Mouse (Mus musculus) limb, embryonic 14.5 days (tissue): ENCODE measurements around the gene Xylt1. TPM values are rescaled to one million over a fixed set of nuclear protein-coding genes. Genes with fewer than 3 reads are reported as not detected.
A peak's percentile ranks its signal among the peaks of the same experiment; 100 is the strongest.

Experiments used
- ATAC-seq: fragments of 200-750 bp; cut with Nextera tagmentation; 2 replicates; pipeline ENCODE4 v1.8.0; 2017; ENCODE audit warnings: low read depth, moderate number of reproducible peaks, moderate TSS enrichment; ENCODE audit not compliant: low FRiP score
- DNase-seq: peaks from one replicate; pipeline ENCODE4 v3.0.0-alpha.2; 2015; ENCODE audit warnings: low spot score
- H3K27ac ChIP-seq: fragments of 300-500 bp; sonication (generic); replicated peaks from 2 replicates; pipeline ENCODE4 v1.5.1; 2014; ENCODE audit warnings: low read depth, mild to moderate bottlenecking, low read length, moderate library complexity, mixed read lengths
- H3K27me3 ChIP-seq: fragments of 300-500 bp; sonication (generic); 2 replicates; pipeline ENCODE4 v1.6.1; 2014; ENCODE audit warnings: low read length, mixed read lengths; ENCODE audit not compliant: control insufficient read depth, insufficient read depth
- H3K36me3 ChIP-seq: fragments of 300-500 bp; sonication (generic); 2 replicates; pipeline ENCODE4 v1.6.1; 2014; ENCODE audit warnings: mild to moderate bottlenecking, low read length, moderate library complexity, mixed read lengths; ENCODE audit not compliant: control insufficient read depth, insufficient read depth
- H3K4me1 ChIP-seq: fragments of 300-500 bp; sonication (generic); 2 replicates; pipeline ENCODE4 v1.6.1; 2014; ENCODE audit warnings: antibody characterized with exemption, low read length, mixed read lengths; ENCODE audit not compliant: control insufficient read depth, insufficient read depth
- H3K4me2 ChIP-seq: fragments of 300-500 bp; sonication (generic); replicated peaks from 2 replicates; pipeline ENCODE4 v1.6.1; 2014; ENCODE audit warnings: low read depth, mild to moderate bottlenecking, low read length, moderate library complexity; ENCODE audit not compliant: severe bottlenecking
- H3K4me3 ChIP-seq: fragments of 300-500 bp; sonication (generic); replicated peaks from 2 replicates; pipeline ENCODE4 v1.5.1; 2014; ENCODE audit warnings: low read length
- H3K9ac ChIP-seq: fragments of 300-500 bp; sonication (generic); 2 replicates; pipeline ENCODE4 v1.6.1; 2014; ENCODE audit warnings: mild to moderate bottlenecking, low read depth, low read length, moderate library complexity; ENCODE audit not compliant: severe bottlenecking
- H3K9me3 ChIP-seq: fragments of 300-500 bp; sonication (generic); 2 replicates; pipeline ENCODE4 v1.6.1; 2016; ENCODE audit warnings: low read length; ENCODE audit not compliant: control insufficient read depth
- POLR2A ChIP-seq: fragments of 200-500 bp; IDR thresholded peaks from 2 replicates; pipeline ENCODE4 v1.8.0; 2012; ENCODE audit warnings: inconsistent platforms, mild to moderate bottlenecking, moderate library complexity, borderline replicate concordance; ENCODE audit not compliant: insufficient read depth, insufficient read length; ENCODE audit errors: extremely low read depth
- WGBS: fragments of 180-500 bp; shearing (Covaris S2); extraction: QIAGEN DNeasy Blood & Tissue Kit; methylation state at CpG from one replicate; pipeline ENCODE4 v1.1.7; 2014; 5-methylcytosine and 5-hydroxymethylcytosine counted together
- polyA plus RNA-seq, 2 experiments: library from polyadenylated mRNA; depleted of rRNA in 1 of 2; stranded (reverse) in 1 of 2; unstranded in 1 of 2; fragments of >200 nt; fragmentation: Nextera tagmentation in 1 of 2; extraction: Ambion mirVana in 1 of 2; gene quantifications; 2 replicates each; pipeline versions ENCODE4 v1.2.1 to v1.2.3; 2012 to 2014

The Xylt1 gene
- polyA plus RNA-seq, 2 experiments: 4.2 to 9.9 TPM

- no peak overlapping the region for H3K4me2 ChIP-seq
Measured at GRCm38 (mm10) chr7:117618715-117619150, 238.0 kb downstream of the Xylt1 start.

GRCm38 (mm10) chr7:117621566-117621965 is 240.8 kb downstream of the Xylt1 start:
- Histone ChIP-seq H3K36me3 (no peaks in the 10 kb centered on the region; the same call in 1 of the 2 replicates), H3K9me3 (no peaks in the 10 kb centered on the region), H3K27ac (no peak overlapping the region), H3K4me2 (no peak overlapping the region), H3K4me3 (no peak overlapping the region), H3K9ac (no peak overlapping the region), H3K4me1 (no peaks in the 10 kb centered on the region), H3K27me3 (no peaks in the 10 kb centered on the region)
- no peak for TF ChIP-seq POLR2A
- WGBS: 88% methylated on average over 4 of the region's 4 CpGs
- no peak for DNase-seq
- ATAC-seq: no peak

More at GRCm38 (mm10) chr7:117618715-117619150, 238.0 kb downstream of the Xylt1 start:
- Histone ChIP-seq H3K4me3 (no peak overlapping the region), H3K9ac (no peak overlapping the region), H3K4me1 (no peaks in the 10 kb centered on the region), H3K27ac (no peak overlapping the region), H3K9me3 (no peaks in the 10 kb centered on the region), H3K27me3 (no peaks in the 10 kb centered on the region), H3K36me3 (no peaks in the 10 kb centered on the region; the same call in 1 of the 2 replicates)
- ATAC-seq: no peak
- WGBS: 72% methylated on average over 4 of the region's 4 CpGs
- no peak for TF ChIP-seq POLR2A
- no peak for DNase-seq

- no peak overlapping the region for H3K4me3 ChIP-seq
- ATAC-seq (no peak), DNase-seq (peak; percentile 22)
- no peaks in the 10 kb centered on the region for H3K4me1 ChIP-seq
- no peak for TF ChIP-seq POLR2A
- H3K4me2 ChIP-seq: no peak overlapping the region
- no peaks in the 10 kb centered on the region for H3K9me3 ChIP-seq
- no peaks in the 10 kb centered on the region; the same call in 1 of the 2 replicates for H3K36me3 ChIP-seq
- 76% methylated on average over 2 of the region's 2 CpGs for WGBS
- no peaks in the 10 kb centered on the region for H3K27me3 ChIP-seq
- H3K27ac ChIP-seq: no peak overlapping the region
- no peak overlapping the region for H3K9ac ChIP-seq
Measured at GRCm38 (mm10) chr7:117622769-117623168, 242.0 kb downstream of the Xylt1 start.

- DNase-seq (no peak), ATAC-seq (no peak)
- H3K9me3 ChIP-seq: no peaks in the 10 kb centered on the region
- TF ChIP-seq POLR2A: no peak
- no peak overlapping the region for H3K9ac ChIP-seq
- H3K27me3 ChIP-seq: no peaks in the 10 kb centered on the region
- H3K4me1 ChIP-seq: no peaks in the 10 kb centered on the region
- no peak overlapping the region for H3K4me3 ChIP-seq
- WGBS: 62% methylated on average over 3 of the region's 3 CpGs
- H3K4me2 ChIP-seq: no peak overlapping the region
- no peak overlapping the region for H3K27ac ChIP-seq
- no peaks in the 10 kb centered on the region for H3K36me3 ChIP-seq
Measured at GRCm38 (mm10) chr7:117628791-117629190, 248.0 kb downstream of the Xylt1 start.

- no peak overlapping the region for H3K9ac ChIP-seq
- no peak overlapping the region for H3K27ac ChIP-seq
- H3K4me1 ChIP-seq: no peaks in the 10 kb centered on the region
- no peak overlapping the region for H3K4me3 ChIP-seq
- no peaks in the 10 kb centered on the region for H3K9me3 ChIP-seq
- TF ChIP-seq POLR2A: no peak
- 70% methylated on average over 5 of the region's 5 CpGs for WGBS
- DNase-seq: no peak
- H3K4me2 ChIP-seq: no peak overlapping the region
- no peaks in the 10 kb centered on the region for H3K27me3 ChIP-seq
- ATAC-seq: no peak
- no peaks in the 10 kb centered on the region for H3K36me3 ChIP-seq
Measured at GRCm38 (mm10) chr7:117630657-117631056, 249.9 kb downstream of the Xylt1 start.

- Histone ChIP-seq H3K36me3 (peaks cover 11% of the 10 kb centered on the region), H3K27ac (no peak overlapping the region), H3K27me3 (no peaks in the 10 kb centered on the region), H3K4me2 (no peak overlapping the region), H3K9me3 (no peaks in the 10 kb centered on the region), H3K4me1 (no peaks in the 10 kb centered on the region), H3K9ac (no peak overlapping the region), H3K4me3 (no peak overlapping the region)
- no peak for ATAC-seq
- no peak for TF ChIP-seq POLR2A
- WGBS: 74% methylated on average over 4 of the region's 4 CpGs
- no peak for DNase-seq
Measured at GRCm38 (mm10) chr7:117635584-117635983, 254.8 kb downstream of the Xylt1 start.
